In the genomic region with DNA sequence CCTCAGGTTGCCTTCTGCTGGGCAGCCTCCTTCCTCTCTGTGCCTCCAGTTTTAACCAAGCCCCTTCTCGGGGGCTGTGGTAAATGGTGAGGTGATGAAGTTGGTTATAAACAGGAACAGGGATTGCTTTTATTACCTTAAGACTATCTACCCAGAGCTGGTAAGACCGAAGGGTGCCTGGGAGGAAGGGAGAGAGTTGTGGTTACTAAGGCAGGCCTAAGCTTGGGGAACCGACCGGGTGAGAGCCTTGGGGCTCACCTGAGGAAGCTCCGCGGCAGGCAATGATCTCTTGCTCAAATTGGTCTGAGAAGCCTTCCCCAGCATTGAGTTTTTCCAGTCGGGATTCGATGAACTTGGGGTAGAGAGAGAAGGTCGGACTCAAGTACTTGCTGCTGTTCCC, we compare ENCODE assay signal across 12 mouse cellular contexts. TPM values are rescaled to one million over a fixed set of nuclear protein-coding genes. Genes with fewer than 3 reads are reported as not detected.
DNase-seq lines count a peak whose midpoint lies in the region; ATAC-seq and TF ChIP-seq lines count a peak whose summit lies in the region.
"Had no signal": no experiment of that assay in that cellular context is flagged by ENCODE, and none has a peak within 500 bp of the region (broad histone marks: within the 10 kb centered on the region; RNA-seq: fewer than 3 reads in every experiment).

No protein-coding gene starts in this region.

- 7% methylated on average over 9 of the region's 9 CpGs for WGBS in kidney, postnatal 0 days
- WGBS in forebrain, embryonic 14.5 days, result 13% methylated on average over 9 of the region's 9 CpGs
- 7% methylated on average over 9 of the region's 9 CpGs for WGBS in intestine, postnatal 0 days
- WGBS in stomach, embryonic 14.5 days, result 16% methylated on average over 9 of the region's 9 CpGs
- WGBS in heart, embryonic 11.5 days (ENCODE audit: insufficient replicate concordance), result 11% methylated on average over 9 of the region's 9 CpGs

- peak overlapping the region; percentile 38 for H3K4me2 ChIP-seq in kidney, postnatal 0 days (ENCODE audit: low read length)
- H3K4me2 ChIP-seq in forebrain, embryonic 14.5 days (ENCODE audit: low read length), result peak overlapping the region; percentile 40
- H3K4me2 ChIP-seq in intestine, postnatal 0 days (replicated peaks; ENCODE audit: low read depth), result peak overlapping the region; percentile 22; the same call in 1 of the 2 replicates
- H3K4me2 ChIP-seq in stomach, embryonic 14.5 days (replicated peaks; ENCODE audit: low read depth, low read length), result peak overlapping the region; percentile 38
- H3K4me2 ChIP-seq in heart, embryonic 11.5 days, result no peak overlapping the region

- no peak overlapping the region for H3K27ac ChIP-seq in kidney, postnatal 0 days
- no peak overlapping the region for H3K27ac ChIP-seq in forebrain, embryonic 14.5 days (ENCODE audit: low read depth, low read length)
- no peak overlapping the region for H3K27ac ChIP-seq in intestine, postnatal 0 days (ENCODE audit: low read depth, low read length)
- 0 out of 2 replicates have a peak overlapping the region, but pooled peaks have one; percentile 33 for H3K27ac ChIP-seq in stomach, embryonic 14.5 days (ENCODE audit: low read length)
- no peak overlapping the region for H3K27ac ChIP-seq in heart, embryonic 11.5 days (ENCODE audit: low read depth, low read length)
- H3K27ac ChIP-seq: liver, embryonic 13.5 days had no signal

- H3K4me3 ChIP-seq in kidney, postnatal 0 days (replicated peaks; ENCODE audit: low read depth, low read length), result no peak overlapping the region
- H3K4me3 ChIP-seq in forebrain, embryonic 14.5 days (ENCODE audit: low read depth, low read length), result peak overlapping the region; percentile 10
- no peak overlapping the region for H3K4me3 ChIP-seq in intestine, postnatal 0 days (ENCODE audit: low read depth, low read length)
- peak overlapping the region; percentile 17 for H3K4me3 ChIP-seq in stomach, embryonic 14.5 days (ENCODE audit: low read depth, low read length)
- no peak overlapping the region for H3K4me3 ChIP-seq in heart, embryonic 11.5 days (ENCODE audit: low read depth, low read length)
- H3K4me3 ChIP-seq: liver, embryonic 13.5 days had no signal

- no peaks in the 10 kb centered on the region for H3K27me3 ChIP-seq in kidney, postnatal 0 days (ENCODE audit: insufficient read depth, low read length)
- H3K27me3 ChIP-seq in forebrain, embryonic 14.5 days (replicated peaks; ENCODE audit: control insufficient read depth, insufficient read depth, low read length), result no peaks in the 10 kb centered on the region
- no peaks in the 10 kb centered on the region for H3K27me3 ChIP-seq in intestine, postnatal 0 days (replicated peaks; ENCODE audit: control insufficient read depth, insufficient read depth, low read length)
- no peaks in the 10 kb centered on the region for H3K27me3 ChIP-seq in stomach, embryonic 14.5 days (ENCODE audit: control insufficient read depth, insufficient read depth, low read length)
- peaks cover 36% of the 10 kb centered on the region for H3K27me3 ChIP-seq in heart, embryonic 11.5 days (ENCODE audit: control insufficient read depth, insufficient read depth, low read length)

- H3K36me3 ChIP-seq in kidney, postnatal 0 days (ENCODE audit: insufficient read depth, low read length), result 0 out of 2 replicates have a peak, but pooled peaks cover 2% of the 10 kb centered on the region
- H3K36me3 ChIP-seq in forebrain, embryonic 14.5 days (ENCODE audit: control insufficient read depth, insufficient read depth, low read length), result no peaks in the 10 kb centered on the region
- H3K36me3 ChIP-seq in intestine, postnatal 0 days (ENCODE audit: control insufficient read depth, insufficient read depth), result peaks cover 12% of the 10 kb centered on the region; the same call in 1 of the 2 replicates
- no peaks in the 10 kb centered on the region for H3K36me3 ChIP-seq in stomach, embryonic 14.5 days (ENCODE audit: control insufficient read depth, insufficient read depth, low read length)
- no peaks in the 10 kb centered on the region for H3K36me3 ChIP-seq in heart, embryonic 11.5 days (ENCODE audit: control insufficient read depth, insufficient read depth, low read length)
- H3K36me3 ChIP-seq: liver, embryonic 13.5 days had no signal

- ATAC-seq in kidney, postnatal 0 days (replicated peaks; ENCODE audit: low FRiP score, low read depth), result no peak
- no peak for ATAC-seq in forebrain, embryonic 14.5 days
- ATAC-seq in intestine, postnatal 0 days, result no peak
- no peak for ATAC-seq in stomach, embryonic 14.5 days (ENCODE audit: insufficient number of reproducible peaks, insufficient read depth, low FRiP score, low read depth)
- no peak for ATAC-seq in heart, embryonic 11.5 days (replicated peaks; ENCODE audit: insufficient number of reproducible peaks, low FRiP score, low TSS enrichment)

- DNase-seq in kidney, postnatal 0 days (ENCODE audit: low spot score), result no peak
- no peak for DNase-seq in kidney, postnatal 14 days
- no peak for DNase-seq in forebrain, embryonic 14.5 days (ENCODE audit: low spot score)
- no peak for DNase-seq in thymus, adult 18-20 months
- DNase-seq in right cerebral cortex, postnatal 10 days (ENCODE audit: low spot score in 2 of 2), result no peak
- DNase-seq: cerebellum, postnatal 10 days; heart, adult 18-20 months; liver, embryonic 13.5 days had no signal

- no peaks in the 10 kb centered on the region; the same call in 1 of the 2 replicates for H3K4me1 ChIP-seq in kidney, postnatal 0 days (replicated peaks; ENCODE audit: insufficient read depth, low read length)
- H3K4me1 ChIP-seq in forebrain, embryonic 14.5 days (ENCODE audit: control insufficient read depth, insufficient read depth, low read length), result no peaks in the 10 kb centered on the region
- H3K4me1 ChIP-seq in intestine, postnatal 0 days (replicated peaks; ENCODE audit: control insufficient read depth, insufficient read depth, low read length), result no peaks in the 10 kb centered on the region
- 0 out of 2 replicates have a peak, but pooled peaks cover 2% of the 10 kb centered on the region for H3K4me1 ChIP-seq in stomach, embryonic 14.5 days (ENCODE audit: control insufficient read depth, insufficient read depth, low read length)
- no peaks in the 10 kb centered on the region for H3K4me1 ChIP-seq in heart, embryonic 11.5 days (ENCODE audit: control insufficient read depth, insufficient read depth, low read length)

- no peak overlapping the region for H3K9ac ChIP-seq in kidney, postnatal 0 days (ENCODE audit: low read depth, low read length)
- H3K9ac ChIP-seq in forebrain, embryonic 14.5 days (ENCODE audit: low read length), result peak overlapping the region; percentile 30; the same call in 1 of the 2 replicates
- no peak overlapping the region for H3K9ac ChIP-seq in intestine, postnatal 0 days (ENCODE audit: low read depth, low read length)
- H3K9ac ChIP-seq in stomach, embryonic 14.5 days (replicated peaks; ENCODE audit: low read depth, low read length), result no peak overlapping the region
- no peak overlapping the region for H3K9ac ChIP-seq in heart, embryonic 11.5 days (ENCODE audit: low read depth, low read length)
- H3K9ac ChIP-seq: liver, embryonic 13.5 days had no signal

- no peak for TF ChIP-seq CTCF in kidney, postnatal 0 days (IDR thresholded peaks at IDR 0.05; ENCODE audit: low read depth)
- TF ChIP-seq CTCF in intestine, postnatal 0 days (IDR thresholded peaks at IDR 0.05; ENCODE audit: low read depth), result no peak

- no peaks in the 10 kb centered on the region for H3K9me3 ChIP-seq in kidney, postnatal 0 days (replicated peaks; ENCODE audit: low read length)
- H3K9me3 ChIP-seq in forebrain, embryonic 14.5 days (replicated peaks; ENCODE audit: control insufficient read depth, low read length), result no peaks in the 10 kb centered on the region
- H3K9me3 ChIP-seq in intestine, postnatal 0 days (ENCODE audit: control insufficient read depth), result no peaks in the 10 kb centered on the region
- no peaks in the 10 kb centered on the region for H3K9me3 ChIP-seq in stomach, embryonic 14.5 days (ENCODE audit: control insufficient read depth, low read depth, low read length)
- H3K9me3 ChIP-seq in heart, embryonic 11.5 days (replicated peaks; ENCODE audit: control insufficient read depth, low read length), result no peaks in the 10 kb centered on the region
- H3K9me3 ChIP-seq: liver, embryonic 13.5 days had no signal

RNA-seq across cellular contexts. Expression of a gene that starts 8.0 kb away (rescaled TPM):
- polyA plus RNA-seq in kidney, postnatal 0 days (2015; fragmentation: Nextera tagmentation; extraction: Ambion mirVana), result 4.2 and 5.1 TPM in 2 replicates
- polyA plus RNA-seq in forebrain, embryonic 14.5 days (2014; fragmentation: Nextera tagmentation; extraction: Ambion mirVana), result 3.6 and 4.1 TPM in 2 replicates
- 5.2 and 5.3 TPM in 2 replicates for polyA plus RNA-seq in intestine, postnatal 0 days (2015; fragmentation: Nextera tagmentation; extraction: Ambion mirVana)
- polyA plus RNA-seq in stomach, embryonic 14.5 days (2014; fragmentation: Nextera tagmentation; extraction: Ambion mirVana), result 5.0 and 5.3 TPM in 2 replicates
- polyA plus RNA-seq in heart, embryonic 11.5 days (2014; fragmentation: Nextera tagmentation; extraction: Ambion mirVana), result 0.49 and 0.58 TPM in 2 replicates
- polyA plus RNA-seq: C2C12 had no signal

RNA-seq across cellular contexts. Expression of a gene that starts 10.6 kb away (rescaled TPM):
- 10.2 and 10.7 TPM in 2 replicates for polyA plus RNA-seq in kidney, postnatal 0 days (2015; fragmentation: Nextera tagmentation; extraction: Ambion mirVana)
- 25.7 and 27.2 TPM in 2 replicates for polyA plus RNA-seq in forebrain, embryonic 14.5 days (2014; fragmentation: Nextera tagmentation; extraction: Ambion mirVana)
- 4.8 and 5.1 TPM in 2 replicates for polyA plus RNA-seq in intestine, postnatal 0 days (2015; fragmentation: Nextera tagmentation; extraction: Ambion mirVana)
- polyA plus RNA-seq in stomach, embryonic 14.5 days (2014; fragmentation: Nextera tagmentation; extraction: Ambion mirVana), result 11.5 and 12.7 TPM in 2 replicates
- 11.6 and 13.3 TPM in 2 replicates for polyA plus RNA-seq in heart, embryonic 11.5 days (2014; fragmentation: Nextera tagmentation; extraction: Ambion mirVana)

RNA-seq across cellular contexts. Expression of a gene that starts 11.4 kb away (rescaled TPM):
- polyA plus RNA-seq in kidney, postnatal 0 days (2015; fragmentation: Nextera tagmentation; extraction: Ambion mirVana), result 82.4 and 90.9 TPM in 2 replicates
- 1.9 and 2.0 TPM in 2 replicates for polyA plus RNA-seq in forebrain, embryonic 14.5 days (2014; fragmentation: Nextera tagmentation; extraction: Ambion mirVana)
- 121 and 130 TPM in 2 replicates for polyA plus RNA-seq in intestine, postnatal 0 days (2015; fragmentation: Nextera tagmentation; extraction: Ambion mirVana)
- polyA plus RNA-seq in stomach, embryonic 14.5 days (2014; fragmentation: Nextera tagmentation; extraction: Ambion mirVana), result 43.8 and 44.2 TPM in 2 replicates
- polyA plus RNA-seq in heart, embryonic 11.5 days (2014; fragmentation: Nextera tagmentation; extraction: Ambion mirVana), result 0.31 and 0.72 TPM in 2 replicates
- polyA plus RNA-seq: C2C12 had no signal

RNA-seq across cellular contexts. Expression of a gene that starts 17.3 kb away (rescaled TPM):
- polyA plus RNA-seq in kidney, postnatal 0 days (2015; fragmentation: Nextera tagmentation; extraction: Ambion mirVana), result 15.4 and 16.4 TPM in 2 replicates
- 229 and 249 TPM in 2 replicates for polyA plus RNA-seq in forebrain, embryonic 14.5 days (2014; fragmentation: Nextera tagmentation; extraction: Ambion mirVana)
- 12.6 and 14.6 TPM in 2 replicates for polyA plus RNA-seq in intestine, postnatal 0 days (2015; fragmentation: Nextera tagmentation; extraction: Ambion mirVana)
- 33.9 and 34.9 TPM in 2 replicates for polyA plus RNA-seq in stomach, embryonic 14.5 days (2014; fragmentation: Nextera tagmentation; extraction: Ambion mirVana)
- polyA plus RNA-seq in heart, embryonic 11.5 days (2014; fragmentation: Nextera tagmentation; extraction: Ambion mirVana), result 12.2 and 15.6 TPM in 2 replicates

RNA-seq across cellular contexts. Expression of a gene that starts 28.8 kb away (rescaled TPM):
- not detected in 2 replicates for polyA plus RNA-seq in kidney, postnatal 0 days (2015; fragmentation: Nextera tagmentation; extraction: Ambion mirVana)
- polyA plus RNA-seq in forebrain, embryonic 14.5 days (2014; fragmentation: Nextera tagmentation; extraction: Ambion mirVana), result not detected in 2 replicates
- polyA plus RNA-seq in intestine, postnatal 0 days (2015; fragmentation: Nextera tagmentation; extraction: Ambion mirVana), result not detected in 2 replicates
- 0.28 TPM in 1 of 2 replicates, not detected in the other for polyA plus RNA-seq in stomach, embryonic 14.5 days (2014; fragmentation: Nextera tagmentation; extraction: Ambion mirVana)
- not detected in 2 replicates for polyA plus RNA-seq in heart, embryonic 11.5 days (2014; fragmentation: Nextera tagmentation; extraction: Ambion mirVana)
- polyA plus RNA-seq: C2C12; liver, embryonic 13.5 days had no signal

Comparison
In these comparisons a context has a peak if more than half of its experiments do, and no peak if none do; other contexts are left out.
1. H3K4me3 ChIP-seq: peak in forebrain, embryonic 14.5 days (single experiment) and stomach, embryonic 14.5 days (single experiment); none in kidney, postnatal 0 days (single experiment), intestine, postnatal 0 days (single experiment) and heart, embryonic 11.5 days (single experiment).
2. RNA of a gene that starts 11.4 kb away (polyA plus RNA-seq): 121 to 130 TPM in intestine, postnatal 0 days, 82.4 to 90.9 TPM in kidney, postnatal 0 days and 43.8 to 44.2 TPM in stomach, embryonic 14.5 days; 1.9 to 2.0 TPM in forebrain, embryonic 14.5 days and 0.31 to 0.72 TPM in heart, embryonic 11.5 days; every median in the first group is over 10 times any median in the second.